Mouse (Mus musculus): ENCODE results near the gene Add1. TPM values are rescaled to one million over a fixed set of nuclear protein-coding genes. Genes with fewer than 3 reads are reported as not detected.
A peak's percentile ranks its signal among the peaks of the same experiment; 100 is the strongest.
"Not testable (repeated sequence)": the region's sequence is repeated elsewhere in the genome, so short reads cannot be mapped to it uniquely, and the experiment has no call there.

The Add1 gene
- polyA plus RNA-seq, 1 experiment: 113 TPM

DNA sequence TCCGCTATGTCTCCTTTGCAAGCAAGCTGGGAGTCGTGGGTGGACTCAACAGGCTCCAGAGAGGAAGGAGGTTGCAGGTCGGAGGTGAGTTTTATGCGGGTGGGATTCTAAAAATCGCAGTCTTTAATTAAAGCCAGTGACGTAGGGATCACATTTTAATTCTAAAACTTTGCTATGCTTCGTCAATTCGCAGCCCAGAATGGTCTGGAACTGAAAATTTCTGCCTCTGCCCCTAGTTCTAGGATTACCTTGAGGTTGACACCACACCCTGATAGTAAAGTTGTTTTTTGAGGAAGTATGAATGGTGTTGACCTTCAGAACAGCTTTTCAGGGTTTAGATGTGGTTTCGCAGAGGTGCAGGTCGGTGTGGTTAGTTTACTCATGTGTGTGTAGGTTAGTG is 1.3 kb downstream of the Add1 start:
- no peak for TF ChIP-seq GATA1 (IDR thresholded peaks at IDR 0.05; ENCODE audit: low read length)
- no peak for TF ChIP-seq TAL1 (IDR thresholded peaks at IDR 0.05; ENCODE audit: low read length)
- Histone ChIP-seq H3K36me3 (ENCODE audit: control insufficient read depth) (peaks cover 57% of the 10 kb centered on the region), H3K4me1 (ENCODE audit: control insufficient read depth) (peaks cover 76% of the 10 kb centered on the region), H3K27me3 (ENCODE audit: control insufficient read depth) (no peaks in the 10 kb centered on the region), H3K9me3 (ENCODE audit: control insufficient read depth, low read length) (no peaks in the 10 kb centered on the region), H3K4me3 (replicated peaks) (peak overlapping the region; percentile 98)

- Histone ChIP-seq H3K27me3 (ENCODE audit: control insufficient read depth) (no peaks in the 10 kb centered on the region), H3K4me3 (replicated peaks) (peak overlapping the region; percentile 98), H3K9me3 (ENCODE audit: control insufficient read depth, low read length) (no peaks in the 10 kb centered on the region), H3K4me1 (ENCODE audit: control insufficient read depth) (peaks cover 68% of the 10 kb centered on the region), H3K36me3 (ENCODE audit: control insufficient read depth) (peaks cover 56% of the 10 kb centered on the region)
- no peak for TF ChIP-seq TAL1 (IDR thresholded peaks at IDR 0.05; ENCODE audit: low read length)
- no peak for TF ChIP-seq GATA1 (IDR thresholded peaks at IDR 0.05; ENCODE audit: low read length)
These were observed 2.8 kb downstream of the Add1 start for GRCm38 (mm10) chr5:34576286-34576685.

DNA sequence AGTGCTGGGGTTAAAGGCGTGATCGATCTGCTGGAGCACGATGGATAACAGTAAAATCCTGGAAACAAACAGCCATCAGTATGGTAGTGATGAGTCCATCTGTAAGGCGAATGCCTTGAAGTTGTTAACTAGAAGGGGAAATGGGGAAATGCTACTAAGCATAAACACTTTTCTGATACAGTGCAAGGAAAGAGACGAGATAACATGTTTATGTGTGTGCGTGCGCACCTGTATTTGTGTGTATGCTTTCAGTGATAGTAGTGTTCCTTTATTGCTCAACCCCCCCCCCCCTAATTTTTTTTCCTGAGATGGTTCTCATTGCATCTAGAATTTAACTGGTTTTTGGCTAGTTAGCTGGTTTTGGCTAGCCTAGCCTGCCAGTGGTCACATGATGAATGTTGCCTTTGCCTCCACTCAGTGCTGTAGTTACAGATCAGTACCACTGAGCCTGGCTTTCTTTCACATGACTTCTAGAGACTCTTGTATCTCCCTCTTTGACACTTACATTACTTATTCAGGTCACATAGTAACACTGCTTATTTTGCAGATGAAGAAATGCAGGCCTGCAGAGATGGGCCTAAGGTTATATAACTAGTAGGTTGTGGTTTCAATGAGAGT is 4.7 kb downstream of the Add1 start:
- no peak overlapping the region for H3K4me3 ChIP-seq (replicated peaks)
- peaks cover 71% of the 10 kb centered on the region for H3K4me1 ChIP-seq (ENCODE audit: control insufficient read depth)
- H3K9me3 ChIP-seq (ENCODE audit: control insufficient read depth, low read length): no peaks in the 10 kb centered on the region
- H3K27me3 ChIP-seq (ENCODE audit: control insufficient read depth): no peaks in the 10 kb centered on the region
- TF ChIP-seq GATA1 (IDR thresholded peaks at IDR 0.05; ENCODE audit: low read length) (no peak), TAL1 (IDR thresholded peaks at IDR 0.05; ENCODE audit: low read length) (no peak)
- peaks cover 65% of the 10 kb centered on the region for H3K36me3 ChIP-seq (ENCODE audit: control insufficient read depth)

DNA sequence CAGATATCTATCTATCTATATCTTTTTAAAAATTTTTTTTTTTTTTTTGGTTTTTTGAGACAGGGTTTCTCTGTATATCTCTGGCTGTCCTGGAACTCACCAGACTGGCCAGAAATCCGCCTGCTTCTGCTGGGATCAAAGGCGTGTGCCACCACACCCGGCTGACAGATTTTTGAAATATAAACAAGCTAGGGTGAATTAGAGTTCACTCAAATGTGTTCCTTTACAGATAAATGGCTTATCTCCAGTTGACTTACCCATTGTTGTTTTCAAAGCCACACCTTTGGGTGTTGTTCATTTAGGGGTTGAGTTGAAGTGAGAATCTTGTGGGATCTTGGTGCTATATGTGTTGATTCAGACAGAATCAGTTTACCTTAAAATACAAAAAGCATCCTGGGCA is 5.9 kb downstream of the Add1 start:
- H3K4me1 ChIP-seq (ENCODE audit: control insufficient read depth): peaks cover 81% of the 10 kb centered on the region
- TF ChIP-seq TAL1 (IDR thresholded peaks at IDR 0.05; ENCODE audit: low read length): no peak
- no peak for TF ChIP-seq GATA1 (IDR thresholded peaks at IDR 0.05; ENCODE audit: low read length)

GRCm38 (mm10) chr5:34581671-34582313 is 8.3 kb downstream of the Add1 start:
- H3K9me3 ChIP-seq (ENCODE audit: control insufficient read depth, low read length); H3K27me3 ChIP-seq (ENCODE audit: control insufficient read depth): not testable (repeated sequence)
- H3K36me3 ChIP-seq (ENCODE audit: control insufficient read depth): peaks cover 75% of the 10 kb centered on the region
- peak; percentile 42; the same call in 2 of the 3 replicates for TF ChIP-seq TAL1 (IDR thresholded peaks at IDR 0.05; ENCODE audit: low read length)
- TF ChIP-seq GATA1 (IDR thresholded peaks at IDR 0.05; ENCODE audit: low read length): peak; percentile 55
- peak overlapping the region; percentile 63 for H3K4me3 ChIP-seq (replicated peaks)
- peaks cover 76% of the 10 kb centered on the region for H3K4me1 ChIP-seq (ENCODE audit: control insufficient read depth)

More for the DNA sequence above, 5.9 kb downstream of the Add1 start:
- no peaks in the 10 kb centered on the region for H3K9me3 ChIP-seq (ENCODE audit: control insufficient read depth, low read length)
- H3K27me3 ChIP-seq (ENCODE audit: control insufficient read depth): no peaks in the 10 kb centered on the region
- no peak overlapping the region for H3K4me3 ChIP-seq (replicated peaks)
- H3K36me3 ChIP-seq (ENCODE audit: control insufficient read depth): peaks cover 76% of the 10 kb centered on the region

DNA sequence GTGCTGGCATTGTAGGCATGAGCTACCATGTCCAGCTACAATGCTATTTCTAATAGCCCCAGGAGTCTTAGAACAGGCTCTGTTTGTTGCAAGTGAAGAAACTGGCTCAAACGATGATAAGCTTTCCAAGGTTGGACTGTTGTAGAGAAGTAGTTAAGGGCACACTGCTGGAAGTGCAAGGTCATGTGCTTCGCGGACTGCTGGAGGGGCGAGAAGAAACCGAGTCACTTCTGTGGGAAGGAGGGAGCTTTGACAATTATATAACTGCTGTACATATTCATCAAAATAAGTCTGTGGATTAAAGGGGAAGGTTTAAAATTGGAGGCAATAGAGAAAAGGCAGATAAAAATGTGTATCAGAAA is 8.8 kb downstream of the Add1 start:
- no peaks in the 10 kb centered on the region for H3K27me3 ChIP-seq (ENCODE audit: control insufficient read depth)
- no peaks in the 10 kb centered on the region for H3K9me3 ChIP-seq (ENCODE audit: control insufficient read depth, low read length)
- H3K36me3 ChIP-seq (ENCODE audit: control insufficient read depth): peaks cover 75% of the 10 kb centered on the region
- H3K4me1 ChIP-seq (ENCODE audit: control insufficient read depth): peaks cover 74% of the 10 kb centered on the region
- no peak for TF ChIP-seq TAL1 (IDR thresholded peaks at IDR 0.05; ENCODE audit: low read length)
- H3K4me3 ChIP-seq (replicated peaks): peak overlapping the region; percentile 63

DNA sequence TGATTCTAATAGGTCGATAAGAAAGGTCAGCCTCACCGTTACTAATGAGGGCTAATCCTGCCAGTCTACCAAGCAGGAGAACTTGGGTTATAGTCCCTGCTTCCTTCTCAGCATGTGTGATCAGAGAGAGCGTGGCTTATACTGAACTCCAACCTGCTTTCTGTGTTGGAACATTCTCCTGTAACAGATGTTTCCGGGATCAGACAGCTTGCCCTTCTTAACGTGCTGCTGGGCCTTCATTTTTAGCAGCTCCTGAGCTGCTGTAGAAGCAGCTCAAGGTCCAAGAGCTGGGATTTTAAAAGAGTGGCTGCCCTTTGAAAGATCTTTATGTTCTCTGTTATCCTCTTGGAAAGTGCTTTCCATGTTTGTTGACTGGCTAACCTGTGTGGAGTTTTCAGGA is 11.8 kb downstream of the Add1 start:
- H3K4me1 ChIP-seq (ENCODE audit: control insufficient read depth): peaks cover 70% of the 10 kb centered on the region
- no peaks in the 10 kb centered on the region for H3K27me3 ChIP-seq (ENCODE audit: control insufficient read depth)
- H3K4me3 ChIP-seq (replicated peaks): no peak overlapping the region
- TF ChIP-seq TAL1 (IDR thresholded peaks at IDR 0.05; ENCODE audit: low read length) (no peak), GATA1 (IDR thresholded peaks at IDR 0.05; ENCODE audit: low read length) (no peak)
- H3K36me3 ChIP-seq (ENCODE audit: control insufficient read depth): peaks cover 81% of the 10 kb centered on the region
- no peaks in the 10 kb centered on the region for H3K9me3 ChIP-seq (ENCODE audit: control insufficient read depth, low read length)

DNA sequence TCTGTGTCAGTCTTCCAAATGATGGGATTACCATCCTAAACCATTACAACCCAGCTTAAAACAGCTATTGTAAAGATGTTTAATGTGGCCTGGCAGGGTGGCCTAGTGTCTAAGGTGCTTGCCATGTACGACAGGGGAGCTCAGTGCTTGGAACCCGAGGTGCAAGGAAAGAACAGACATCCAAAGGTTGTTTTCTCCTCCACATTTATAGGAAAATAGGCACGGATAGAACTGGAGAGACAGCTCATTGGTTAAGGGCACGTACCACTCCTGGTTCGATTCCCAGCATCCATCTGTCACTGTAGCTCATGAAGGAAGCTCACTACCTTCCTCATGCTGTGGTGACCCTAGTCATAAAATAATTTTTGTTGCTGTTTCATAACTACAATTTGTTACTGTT is 14.4 kb downstream of the Add1 start:
- TF ChIP-seq TAL1 (IDR thresholded peaks at IDR 0.05; ENCODE audit: low read length) (no peak), GATA1 (IDR thresholded peaks at IDR 0.05; ENCODE audit: low read length) (no peak)
- Histone ChIP-seq H3K36me3 (ENCODE audit: control insufficient read depth) (peaks cover 89% of the 10 kb centered on the region), H3K4me3 (replicated peaks) (no peak overlapping the region), H3K27me3 (ENCODE audit: control insufficient read depth) (no peaks in the 10 kb centered on the region), H3K4me1 (ENCODE audit: control insufficient read depth) (peaks cover 56% of the 10 kb centered on the region), H3K9me3 (ENCODE audit: control insufficient read depth, low read length) (no peaks in the 10 kb centered on the region)

DNA sequence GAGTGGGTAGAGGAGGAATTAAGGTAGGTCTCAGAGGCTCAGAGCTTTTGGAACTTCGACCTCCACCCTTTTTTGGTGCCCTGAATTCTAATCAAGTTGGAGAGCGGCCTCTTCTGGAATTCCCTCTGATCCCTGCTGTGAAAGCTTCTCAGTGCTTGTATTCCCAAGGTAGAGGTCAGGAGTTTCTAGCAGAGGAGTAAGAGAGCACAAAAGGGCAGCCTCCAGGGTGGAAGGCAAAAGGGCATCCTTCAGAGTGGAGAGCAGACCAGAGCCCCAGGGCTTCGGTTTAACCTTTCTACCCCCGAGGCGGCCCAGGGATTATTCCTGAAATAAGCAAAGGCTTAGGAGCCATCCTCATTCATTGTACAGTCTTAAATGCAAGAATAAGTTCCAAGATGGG is 16.6 kb downstream of the Add1 start:
- Histone ChIP-seq H3K9me3 (ENCODE audit: control insufficient read depth, low read length) (no peaks in the 10 kb centered on the region), H3K4me1 (ENCODE audit: control insufficient read depth) (peaks cover 42% of the 10 kb centered on the region), H3K27me3 (ENCODE audit: control insufficient read depth) (no peaks in the 10 kb centered on the region), H3K36me3 (ENCODE audit: control insufficient read depth) (peaks cover 88% of the 10 kb centered on the region), H3K4me3 (replicated peaks) (no peak overlapping the region)
- TF ChIP-seq TAL1 (IDR thresholded peaks at IDR 0.05; ENCODE audit: low read length) (no peak), GATA1 (IDR thresholded peaks at IDR 0.05; ENCODE audit: low read length) (no peak)

Measured in erythroblast, embryonic 14.5 days (primary cell).